In genomic region chr4:97611251-97611847, GRCm38 (mm10) we compare ENCODE assay signal across 9 mouse cellular contexts.
A peak's percentile ranks its signal among the peaks of the same experiment; 100 is the strongest.
DNase-seq lines count a peak whose midpoint lies in the region; ATAC-seq and TF ChIP-seq lines count a peak whose summit lies in the region.
"Had no signal": no experiment of that assay in that cellular context is flagged by ENCODE, and none has a peak within 500 bp of the region (broad histone marks: within the 10 kb centered on the region; RNA-seq: fewer than 3 reads in every experiment).

No protein-coding gene starts in this region.

- no peaks in the 10 kb centered on the region for H3K36me3 ChIP-seq in embryonic facial prominence, embryonic 13.5 days
- no peaks in the 10 kb centered on the region; the same call in 1 of the 2 replicates for H3K36me3 ChIP-seq in embryonic facial prominence, embryonic 10.5 days (replicated peaks)
- H3K36me3 ChIP-seq in hindbrain, embryonic 14.5 days (replicated peaks; ENCODE audit: control insufficient read depth, insufficient read depth): no peaks in the 10 kb centered on the region
- H3K36me3 ChIP-seq in lung, postnatal 0 days (ENCODE audit: insufficient read depth, low read length): no peaks in the 10 kb centered on the region
- H3K36me3 ChIP-seq in stomach, postnatal 0 days (ENCODE audit: control insufficient read depth, insufficient read depth, low read length): no peaks in the 10 kb centered on the region
- H3K36me3 ChIP-seq: liver, embryonic 13.5 days had no signal

- H3K27ac ChIP-seq in embryonic facial prominence, embryonic 13.5 days: peak overlapping the region; percentile 75
- H3K27ac ChIP-seq in embryonic facial prominence, embryonic 10.5 days (replicated peaks): no peak overlapping the region; the same call in 1 of the 2 replicates
- H3K27ac ChIP-seq in hindbrain, embryonic 14.5 days: peak overlapping the region; percentile 53
- H3K27ac ChIP-seq in lung, postnatal 0 days (ENCODE audit: low read length): no peak overlapping the region
- H3K27ac ChIP-seq in stomach, postnatal 0 days (replicated peaks): no peak overlapping the region
- H3K27ac ChIP-seq: liver, embryonic 13.5 days had no signal

- H3K4me3 ChIP-seq in embryonic facial prominence, embryonic 13.5 days: no peak overlapping the region
- no peak overlapping the region for H3K4me3 ChIP-seq in embryonic facial prominence, embryonic 10.5 days
- H3K4me3 ChIP-seq in hindbrain, embryonic 14.5 days (replicated peaks; ENCODE audit: low read length): no peak overlapping the region
- H3K4me3 ChIP-seq in lung, postnatal 0 days (ENCODE audit: low read depth, low read length): no peak overlapping the region
- H3K4me3 ChIP-seq in stomach, postnatal 0 days (ENCODE audit: low read depth, low read length): no peak overlapping the region
- H3K4me3 ChIP-seq: liver, embryonic 13.5 days had no signal

- H3K27me3 ChIP-seq in embryonic facial prominence, embryonic 13.5 days: no peaks in the 10 kb centered on the region
- H3K27me3 ChIP-seq in embryonic facial prominence, embryonic 10.5 days (replicated peaks; ENCODE audit: low read depth, poor library complexity, severe bottlenecking): no peaks in the 10 kb centered on the region
- H3K27me3 ChIP-seq in hindbrain, embryonic 14.5 days (ENCODE audit: control insufficient read depth, insufficient read depth, low read length): no peaks in the 10 kb centered on the region
- no peaks in the 10 kb centered on the region for H3K27me3 ChIP-seq in lung, postnatal 0 days (replicated peaks; ENCODE audit: insufficient read depth, low read length)
- no peaks in the 10 kb centered on the region for H3K27me3 ChIP-seq in stomach, postnatal 0 days (ENCODE audit: control insufficient read depth, insufficient read depth, low read length)
- H3K27me3 ChIP-seq: liver, embryonic 13.5 days had no signal

- ATAC-seq in embryonic facial prominence, embryonic 13.5 days (ENCODE audit: insufficient number of reproducible peaks, insufficient read depth, low FRiP score, low TSS enrichment, low read depth): 0 out of 2 replicates have a peak, but pooled peaks have one; percentile 67
- peak; percentile 54 for ATAC-seq in hindbrain, embryonic 14.5 days (ENCODE audit: low FRiP score)
- ATAC-seq in lung, postnatal 0 days: peak; percentile 28; the same call in 1 of the 2 replicates
- no peak for ATAC-seq in stomach, postnatal 0 days (ENCODE audit: low FRiP score, low TSS enrichment)
- ATAC-seq in megakaryocyte progenitor cell, adult 5-6 weeks (replicated peaks; ENCODE audit: poor library complexity): no peak

- whole genome bisulfite sequencing in embryonic facial prominence, embryonic 13.5 days: 55% methylated on average over 11 of the region's 11 CpGs
- 85% methylated on average over 11 of the region's 11 CpGs for WGBS in embryonic facial prominence, embryonic 10.5 days
- 62% methylated on average over 11 of the region's 11 CpGs for WGBS in hindbrain, embryonic 14.5 days
- WGBS in lung, postnatal 0 days: 40% methylated on average over 11 of the region's 11 CpGs
- WGBS in stomach, postnatal 0 days: 44% methylated on average over 11 of the region's 11 CpGs

- H3K4me2 ChIP-seq in embryonic facial prominence, embryonic 13.5 days: peak overlapping the region; percentile 33
- no peak overlapping the region for H3K4me2 ChIP-seq in hindbrain, embryonic 14.5 days (replicated peaks)
- H3K4me2 ChIP-seq in lung, postnatal 0 days (replicated peaks; ENCODE audit: low read depth, low read length): no peak overlapping the region
- H3K4me2 ChIP-seq in stomach, postnatal 0 days (replicated peaks; ENCODE audit: low read depth): no peak overlapping the region
- H3K4me2 ChIP-seq: liver, embryonic 13.5 days had no signal

- no peak for DNase-seq in embryonic facial prominence, embryonic 10.5 days (ENCODE audit: low spot score)
- DNase-seq in cerebellum, adult 11 months: peak; percentile 45
- DNase-seq in gastrocnemius, adult 18-20 months (ENCODE audit: low spot score): peak; percentile 61
- DNase-seq in hindbrain, embryonic 14.5 days (ENCODE audit: low spot score): peak; percentile 62
- DNase-seq in lung, postnatal 0 days (ENCODE audit: low spot score): peak; percentile 51
- peak; percentile 36 for DNase-seq in stomach, postnatal 0 days (ENCODE audit: low spot score)
- DNase-seq: liver, embryonic 13.5 days had no signal

- TF ChIP-seq EP300 in lung, postnatal 0 days (IDR thresholded peaks at IDR 0.05): no peak
- no peak for TF ChIP-seq EP300 in stomach, postnatal 0 days (optimal IDR thresholded peaks at IDR 0.05)

- no peaks in the 10 kb centered on the region for H3K9me3 ChIP-seq in embryonic facial prominence, embryonic 13.5 days
- H3K9me3 ChIP-seq in embryonic facial prominence, embryonic 10.5 days: no peaks in the 10 kb centered on the region
- H3K9me3 ChIP-seq in hindbrain, embryonic 14.5 days (ENCODE audit: control insufficient read depth, low read length): no peaks in the 10 kb centered on the region
- no peaks in the 10 kb centered on the region for H3K9me3 ChIP-seq in lung, postnatal 0 days (ENCODE audit: low read length)
- H3K9me3 ChIP-seq in stomach, postnatal 0 days (ENCODE audit: control insufficient read depth, low read length): no peaks in the 10 kb centered on the region
- H3K9me3 ChIP-seq: liver, embryonic 13.5 days had no signal

- 0 out of 2 replicates have a peak overlapping the region, but pooled peaks have one; percentile 32 for H3K9ac ChIP-seq in embryonic facial prominence, embryonic 13.5 days
- no peak overlapping the region for H3K9ac ChIP-seq in hindbrain, embryonic 14.5 days
- no peak overlapping the region for H3K9ac ChIP-seq in lung, postnatal 0 days (replicated peaks; ENCODE audit: low read depth)
- H3K9ac ChIP-seq in stomach, postnatal 0 days (ENCODE audit: low read length): no peak overlapping the region
- H3K9ac ChIP-seq: liver, embryonic 13.5 days had no signal

- no peak for TF ChIP-seq CTCF in lung, postnatal 0 days (IDR thresholded peaks at IDR 0.05)
- no peak for TF ChIP-seq CTCF in stomach, postnatal 0 days (IDR thresholded peaks at IDR 0.05; ENCODE audit: low read depth)

- peaks cover 47% of the 10 kb centered on the region for H3K4me1 ChIP-seq in embryonic facial prominence, embryonic 13.5 days
- H3K4me1 ChIP-seq in embryonic facial prominence, embryonic 10.5 days: peaks cover 47% of the 10 kb centered on the region
- peaks cover 10% of the 10 kb centered on the region for H3K4me1 ChIP-seq in hindbrain, embryonic 14.5 days (replicated peaks; ENCODE audit: control insufficient read depth, insufficient read depth, low read length)
- no peaks in the 10 kb centered on the region for H3K4me1 ChIP-seq in lung, postnatal 0 days (ENCODE audit: insufficient read depth, low read depth, low read length)
- H3K4me1 ChIP-seq in stomach, postnatal 0 days (replicated peaks; ENCODE audit: control insufficient read depth, insufficient read depth): peaks cover 4% of the 10 kb centered on the region

Comparison
In these comparisons a context has a peak if more than half of its experiments do, and no peak if none do; other contexts are left out.
1. H3K27ac ChIP-seq: peak in embryonic facial prominence, embryonic 13.5 days (single experiment) and hindbrain, embryonic 14.5 days (single experiment); none in embryonic facial prominence, embryonic 10.5 days (single experiment), lung, postnatal 0 days (single experiment) and stomach, postnatal 0 days (single experiment).
2. ATAC-seq: peak in embryonic facial prominence, embryonic 13.5 days (single experiment), hindbrain, embryonic 14.5 days (single experiment) and lung, postnatal 0 days (single experiment); none in stomach, postnatal 0 days (single experiment) and megakaryocyte progenitor cell, adult 5-6 weeks (single experiment).